Mouse (Mus musculus): ENCODE results near the gene Mbnl1.
A peak's percentile ranks its signal among the peaks of the same experiment; 100 is the strongest.

Gene Mbnl1

DNA sequence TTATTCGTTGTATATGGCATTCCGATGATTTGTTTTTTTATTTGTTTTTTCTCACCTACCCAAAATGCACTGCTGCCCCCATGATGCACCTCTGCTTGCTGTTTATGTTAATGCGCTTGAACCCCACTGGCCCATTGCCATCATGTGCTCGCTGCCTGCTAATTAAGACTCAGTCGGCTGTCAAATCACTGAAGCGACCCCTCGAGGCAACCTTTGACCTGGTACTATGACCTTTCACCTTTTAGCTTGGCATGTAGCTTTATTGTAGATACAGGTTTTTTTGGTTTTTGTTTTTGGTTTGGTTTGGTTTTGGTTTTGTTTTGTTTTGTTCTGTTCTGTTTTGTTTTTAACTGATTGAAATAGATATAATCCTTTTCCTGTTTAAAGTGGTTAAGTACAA is 141.9 kb downstream of the Mbnl1 start:
- no peak for DNase-seq

- DNase-seq: no peak
Observed at GRCm38 (mm10) chr3:60615057-60615606, 142.5 kb downstream of the Mbnl1 start.

- no peak for DNase-seq
Observed at GRCm38 (mm10) chr3:60615615-60616014, 143.0 kb downstream of the Mbnl1 start.

DNA sequence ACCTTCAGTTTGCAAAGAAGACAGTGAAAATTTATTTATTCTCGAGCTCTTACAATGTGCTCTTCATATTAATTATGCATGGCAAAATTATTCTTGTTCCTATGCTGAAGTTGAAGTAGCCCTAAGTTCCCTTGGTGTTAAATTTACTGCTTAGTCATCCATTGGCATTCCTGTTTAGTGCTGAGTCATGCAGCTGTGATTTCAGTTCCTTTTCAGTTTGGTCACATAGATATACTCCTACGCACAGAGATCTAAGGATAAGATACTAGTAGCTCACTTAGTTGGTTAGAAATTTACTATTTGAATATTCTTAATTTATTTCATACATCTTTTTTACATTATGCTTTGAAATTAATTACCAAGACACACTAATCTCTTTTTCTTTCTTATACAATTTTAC is 143.5 kb downstream of the Mbnl1 start:
- no peak for DNase-seq

DNA sequence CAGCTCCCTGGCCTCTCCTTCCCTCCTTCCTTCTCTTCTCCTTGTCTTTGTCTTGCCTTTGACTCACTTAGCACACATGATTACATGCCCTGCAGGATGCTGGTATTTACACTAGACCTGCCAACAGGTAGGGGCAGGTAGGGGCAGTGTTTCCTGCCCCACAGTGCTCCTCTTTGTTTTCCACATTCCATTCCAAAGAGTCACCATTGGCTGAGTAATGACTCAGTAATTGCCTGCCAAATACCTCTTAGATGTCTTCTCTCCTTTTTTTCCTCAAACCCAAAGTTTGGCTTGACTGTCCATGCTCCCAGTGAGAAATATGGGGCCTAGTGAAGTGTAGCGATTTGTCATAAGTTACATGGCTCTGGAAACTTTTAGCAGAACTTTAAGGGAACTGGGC is 145.0 kb downstream of the Mbnl1 start:
- peak in 1 of 2 experiments; percentile 51 for DNase-seq

GRCm38 (mm10) chr3:60620236-60620635 is 147.6 kb downstream of the Mbnl1 start:
- no peak for DNase-seq

DNA sequence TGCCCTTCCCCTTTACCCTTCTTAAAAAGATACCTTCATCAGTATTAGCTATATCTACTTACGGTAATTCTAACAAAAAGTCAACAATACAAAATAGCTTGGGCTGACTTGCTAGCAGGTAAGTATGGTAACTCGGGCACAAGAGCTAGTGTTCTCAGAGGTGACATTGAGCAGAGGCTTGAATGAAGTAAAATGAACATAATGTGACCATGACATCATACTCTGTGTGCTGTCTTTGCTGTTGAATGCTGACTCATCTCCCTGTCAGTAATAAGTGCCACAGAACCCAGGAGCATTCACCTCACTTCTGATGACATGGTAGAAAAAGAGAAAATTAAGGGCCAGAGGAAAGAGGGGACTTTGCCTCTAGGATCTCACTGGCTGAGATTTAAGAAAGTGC is 158.6 kb downstream of the Mbnl1 start:
- DNase-seq: no peak

GRCm38 (mm10) chr3:60631754-60632153 is 159.1 kb downstream of the Mbnl1 start:
- no peak for DNase-seq

DNA sequence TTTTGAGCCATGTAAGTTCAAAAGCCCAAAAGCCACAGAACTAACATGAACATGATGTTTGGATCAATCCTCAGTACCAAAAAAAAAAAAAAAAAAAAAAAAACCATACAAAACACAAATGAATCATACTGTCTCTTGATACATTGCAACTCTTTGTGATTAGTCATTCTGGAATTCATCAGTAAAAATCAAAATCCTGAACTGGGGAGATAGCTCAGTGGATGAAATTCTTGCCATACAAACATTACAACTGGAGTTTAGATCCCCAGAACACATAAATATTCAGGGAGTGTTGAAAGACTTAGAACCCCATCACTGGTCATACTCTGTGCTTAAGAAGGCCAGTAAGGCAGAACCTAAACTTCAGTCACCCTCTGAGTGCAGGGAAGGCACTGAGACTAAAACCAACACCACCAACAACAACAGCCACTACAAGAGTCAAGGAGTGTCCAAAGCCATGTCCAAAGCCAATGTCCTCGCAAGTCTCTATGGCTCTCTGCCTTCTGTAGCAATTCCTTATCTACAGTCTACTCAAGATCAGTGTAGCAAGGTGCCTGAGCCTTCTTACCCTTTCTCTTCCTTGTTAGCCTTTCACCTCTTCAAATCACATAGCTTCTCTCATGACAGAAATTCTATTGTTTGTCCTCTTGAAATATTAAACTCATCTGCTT is 160.3 kb downstream of the Mbnl1 start:
- no peak for DNase-seq

DNA sequence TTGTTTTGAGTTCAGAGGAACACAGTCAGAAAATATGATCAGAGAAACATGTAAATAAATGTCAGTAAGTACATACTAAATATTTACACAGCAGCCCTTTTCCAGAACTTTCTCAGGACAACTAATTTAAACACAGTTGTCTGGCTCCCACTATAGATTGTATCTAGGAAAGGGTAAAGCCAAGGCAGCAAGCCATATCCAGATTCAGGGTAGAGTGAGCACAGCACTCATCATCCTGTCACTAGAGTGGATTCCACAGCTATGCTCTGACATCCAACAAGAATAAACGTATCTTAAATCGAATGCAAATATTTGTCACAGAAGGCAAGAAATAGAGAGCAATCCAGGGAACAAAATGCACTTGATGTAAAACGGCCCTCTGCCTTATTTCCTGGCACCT is 165.9 kb downstream of the Mbnl1 start:
- DNase-seq: no peak

- DNase-seq: peak in 1 of 2 experiments; percentile 24
Observed at GRCm38 (mm10) chr3:60639135-60639534, 166.5 kb downstream of the Mbnl1 start.

DNA sequence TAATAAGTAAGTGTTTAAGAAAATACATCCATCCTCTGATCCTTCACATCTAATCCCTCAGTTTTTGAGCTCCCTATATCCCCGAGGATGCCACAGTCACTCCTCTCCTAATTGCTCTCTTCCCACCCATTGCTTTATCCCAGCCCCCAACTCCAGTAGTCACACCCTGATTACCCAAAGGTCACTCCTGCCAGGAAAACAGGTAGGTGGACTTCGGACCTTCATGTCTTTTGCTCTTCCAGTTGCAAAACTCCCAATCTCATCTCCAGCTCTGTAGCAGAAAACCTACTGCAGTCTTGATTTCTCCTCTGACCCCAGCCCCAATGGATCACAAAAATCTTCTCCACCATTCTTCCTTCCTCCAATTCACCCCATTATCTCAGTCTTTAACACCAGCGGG is 169.6 kb downstream of the Mbnl1 start:
- DNase-seq: no peak

GRCm38 (mm10) chr3:60645531-60645930 is 172.9 kb downstream of the Mbnl1 start:
- no peak for DNase-seq

DNA sequence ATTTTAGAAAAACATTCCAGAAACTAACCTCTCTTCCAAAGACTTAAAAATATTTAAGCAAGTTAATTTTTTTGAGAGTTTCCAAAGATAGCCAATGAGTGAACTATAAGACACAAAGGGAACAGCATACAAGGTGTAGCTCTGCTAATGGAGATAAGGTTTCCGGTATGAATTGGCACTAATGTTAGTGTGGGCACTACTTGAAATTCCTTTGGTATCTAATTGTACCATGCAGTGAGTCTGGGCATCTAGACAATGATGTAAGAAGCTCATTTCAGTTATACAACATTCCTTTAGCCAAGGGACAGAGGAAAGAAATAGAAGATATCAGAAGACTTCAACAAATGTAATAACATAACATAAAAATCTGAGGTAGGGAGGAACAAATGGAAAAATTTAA is 175.7 kb downstream of the Mbnl1 start:
- DNase-seq: no peak

GRCm38 (mm10) chr3:60660762-60661161 is 188.1 kb downstream of the Mbnl1 start:
- DNase-seq: no peak
